Mouse (Mus musculus): Measurements from ENCODE around the gene Adcy9. TPM values are rescaled to one million over a fixed set of nuclear protein-coding genes. Genes with fewer than 3 reads are reported as not detected.

Gene Adcy9
- polyA plus RNA-seq, 1 experiment from 2014 or later: 1.5 TPM

DNA sequence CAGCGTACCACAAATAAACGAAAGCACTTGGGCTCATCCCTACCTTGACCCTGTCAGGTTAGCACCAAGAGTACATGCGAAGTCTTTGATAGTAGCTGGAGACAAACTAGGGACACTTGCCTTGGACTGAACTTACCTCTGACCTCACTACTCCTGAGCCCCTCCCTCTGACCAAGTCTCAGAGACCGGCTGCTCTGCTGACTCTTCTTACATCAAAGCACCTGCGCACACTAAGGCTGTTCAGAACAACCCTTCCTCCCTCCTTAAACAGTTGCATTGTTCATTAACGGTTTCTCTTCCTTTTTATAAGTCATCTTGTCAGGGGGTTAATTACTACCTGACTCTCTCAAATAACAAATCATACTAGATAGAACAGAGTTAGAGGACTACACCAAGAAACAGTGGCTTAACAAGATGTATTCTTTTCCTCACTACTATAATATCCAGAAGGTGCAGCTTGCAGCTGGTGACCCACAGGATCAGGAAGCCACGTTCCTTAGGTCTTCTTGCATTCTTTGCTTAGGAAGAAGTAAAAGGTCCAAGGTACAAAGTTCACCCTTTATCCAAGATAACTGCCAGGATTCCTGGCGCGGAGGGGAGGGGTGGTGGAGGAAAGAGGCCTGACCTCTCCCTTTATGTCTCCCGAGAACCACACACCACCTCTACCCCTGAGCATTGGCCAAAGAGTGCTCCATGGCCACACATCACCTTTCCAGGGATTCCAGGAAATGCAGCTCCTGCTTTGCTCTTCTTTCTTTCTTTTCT is 19.2 kb upstream of the Adcy9 start:
- H3K36me3 ChIP-seq: no peaks in the 10 kb centered on the region
- no peak overlapping the region for H3K9ac ChIP-seq
- no peak overlapping the region for H3K4me3 ChIP-seq
- no peaks in the 10 kb centered on the region for H3K9me3 ChIP-seq
- no peak overlapping the region for H3K4me2 ChIP-seq (replicated peaks)
- ATAC-seq (ENCODE audit: insufficient number of reproducible peaks, insufficient read depth, low FRiP score, low TSS enrichment): no peak
- WGBS: 69% methylated on average over 10 of the region's 10 CpGs
- no peaks in the 10 kb centered on the region for H3K4me1 ChIP-seq
- no peak overlapping the region for H3K27ac ChIP-seq
- H3K27me3 ChIP-seq: no peaks in the 10 kb centered on the region

DNA sequence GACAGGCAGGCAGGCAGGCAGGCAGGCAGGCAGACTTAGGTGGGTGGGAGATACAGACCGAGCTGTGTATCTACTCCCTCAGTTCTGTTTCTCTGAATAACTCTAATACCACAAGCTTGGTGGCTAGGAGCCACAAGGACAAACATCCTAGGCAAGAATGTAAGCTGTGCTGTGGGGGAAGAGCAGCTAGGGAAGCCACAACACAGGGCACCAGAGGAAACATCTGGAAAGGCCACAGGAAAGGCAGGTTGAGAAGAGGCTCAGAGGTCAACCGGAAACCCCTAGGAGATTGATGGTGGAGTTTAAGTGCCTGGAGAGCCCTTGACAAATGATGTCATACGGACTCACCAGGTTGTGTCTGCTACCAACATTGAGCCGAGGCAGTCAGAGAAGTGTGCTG is 16.4 kb upstream of the Adcy9 start:
- H3K4me3 ChIP-seq: no peak overlapping the region
- no peak overlapping the region for H3K4me2 ChIP-seq (replicated peaks)
- no peak overlapping the region for H3K9ac ChIP-seq
- H3K4me1 ChIP-seq: no peaks in the 10 kb centered on the region
- no peaks in the 10 kb centered on the region for H3K36me3 ChIP-seq
- H3K27me3 ChIP-seq: no peaks in the 10 kb centered on the region
- H3K9me3 ChIP-seq: no peaks in the 10 kb centered on the region
- H3K27ac ChIP-seq: no peak overlapping the region
- WGBS: 66% methylated on average over 4 of the region's 4 CpGs
- ATAC-seq (ENCODE audit: insufficient number of reproducible peaks, insufficient read depth, low FRiP score, low TSS enrichment): no peak

DNA sequence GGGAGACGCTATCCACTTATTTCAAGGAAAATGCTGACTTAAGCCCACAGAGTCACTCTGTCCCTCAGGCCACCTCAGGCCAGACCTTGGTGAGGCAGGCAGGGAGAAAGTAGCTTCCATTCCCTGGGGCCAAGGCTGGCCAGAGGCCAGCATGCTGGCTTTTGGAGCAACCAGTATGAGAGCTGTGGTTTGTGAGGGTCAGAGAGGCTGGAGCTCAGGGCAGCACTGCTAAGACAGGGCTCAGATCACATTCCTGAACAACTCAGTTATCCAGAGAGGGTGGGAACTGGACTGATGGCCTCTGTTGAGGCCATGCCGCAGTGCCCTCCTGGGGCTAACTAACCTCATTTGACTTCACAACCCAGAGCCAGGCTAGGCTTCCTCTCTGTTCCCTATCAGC is 15.1 kb upstream of the Adcy9 start:
- Histone ChIP-seq H3K4me2 (replicated peaks) (no peak overlapping the region), H3K27ac (no peak overlapping the region), H3K36me3 (no peaks in the 10 kb centered on the region), H3K9ac (no peak overlapping the region), H3K27me3 (no peaks in the 10 kb centered on the region), H3K4me3 (no peak overlapping the region), H3K4me1 (no peaks in the 10 kb centered on the region), H3K9me3 (no peaks in the 10 kb centered on the region)
- WGBS: 82% methylated on average over 2 of the region's 2 CpGs
- no peak for ATAC-seq (ENCODE audit: insufficient number of reproducible peaks, insufficient read depth, low FRiP score, low TSS enrichment)

DNA sequence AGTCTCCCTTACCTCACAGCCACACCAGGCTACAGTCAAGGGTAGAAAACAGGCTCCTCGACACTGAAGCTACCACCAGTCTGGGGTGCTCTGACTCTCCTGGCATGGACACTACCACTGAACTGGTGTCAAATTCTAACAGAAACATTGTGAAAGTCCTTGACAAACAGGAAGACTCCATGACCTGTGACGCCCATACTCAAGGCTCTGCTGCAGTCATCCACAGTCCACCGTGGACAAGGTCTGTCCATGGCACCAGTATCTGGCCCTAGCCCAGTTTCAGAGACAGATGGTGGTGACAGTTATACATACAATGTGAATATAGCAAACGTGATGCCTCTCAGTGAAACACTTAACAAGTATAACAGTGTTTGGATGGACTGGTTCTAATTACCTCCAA is 11.5 kb upstream of the Adcy9 start:
- no peaks in the 10 kb centered on the region for H3K4me1 ChIP-seq
- H3K9me3 ChIP-seq: no peaks in the 10 kb centered on the region
- no peak overlapping the region for H3K4me2 ChIP-seq (replicated peaks)
- no peak overlapping the region for H3K9ac ChIP-seq
- H3K27me3 ChIP-seq: no peaks in the 10 kb centered on the region
- WGBS: 68% methylated on average over 4 of the region's 4 CpGs
- H3K27ac ChIP-seq: no peak overlapping the region
- H3K4me3 ChIP-seq: no peak overlapping the region
- ATAC-seq (ENCODE audit: insufficient number of reproducible peaks, insufficient read depth, low FRiP score, low TSS enrichment): no peak
- no peaks in the 10 kb centered on the region for H3K36me3 ChIP-seq

- Histone ChIP-seq H3K27ac (no peak overlapping the region), H3K4me1 (no peaks in the 10 kb centered on the region), H3K27me3 (no peaks in the 10 kb centered on the region), H3K9ac (no peak overlapping the region), H3K4me3 (no peak overlapping the region), H3K9me3 (no peaks in the 10 kb centered on the region), H3K4me2 (replicated peaks) (no peak overlapping the region), H3K36me3 (no peaks in the 10 kb centered on the region)
- ATAC-seq (ENCODE audit: insufficient number of reproducible peaks, insufficient read depth, low FRiP score, low TSS enrichment): no peak
- 77% methylated on average over 3 of the region's 3 CpGs for WGBS
Measured at GRCm38 (mm10) chr16:4431013-4431412, 10.7 kb upstream of the Adcy9 start.

GRCm38 (mm10) chr16:4430232-4430631 is 9.9 kb upstream of the Adcy9 start:
- no peak overlapping the region for H3K4me3 ChIP-seq
- no peaks in the 10 kb centered on the region for H3K4me1 ChIP-seq
- 84% methylated on average over 5 of the region's 5 CpGs for WGBS
- H3K27me3 ChIP-seq: no peaks in the 10 kb centered on the region
- H3K27ac ChIP-seq: no peak overlapping the region
- no peak for ATAC-seq (ENCODE audit: insufficient number of reproducible peaks, insufficient read depth, low FRiP score, low TSS enrichment)
- H3K36me3 ChIP-seq: no peaks in the 10 kb centered on the region
- no peaks in the 10 kb centered on the region for H3K9me3 ChIP-seq
- no peak overlapping the region for H3K4me2 ChIP-seq (replicated peaks)
- no peak overlapping the region for H3K9ac ChIP-seq

GRCm38 (mm10) chr16:4425658-4426234 is 5.4 kb upstream of the Adcy9 start:
- H3K27ac ChIP-seq: no peak overlapping the region
- H3K4me2 ChIP-seq (replicated peaks): no peak overlapping the region
- H3K9me3 ChIP-seq: no peaks in the 10 kb centered on the region
- no peak overlapping the region for H3K9ac ChIP-seq
- H3K4me3 ChIP-seq: no peak overlapping the region
- H3K4me1 ChIP-seq: peaks cover under 1% of the 10 kb centered on the region; the same call in 1 of the 2 replicates
- 48% methylated on average over 4 of the region's 4 CpGs for WGBS
- H3K27me3 ChIP-seq: no peaks in the 10 kb centered on the region
- no peak for ATAC-seq (ENCODE audit: insufficient number of reproducible peaks, insufficient read depth, low FRiP score, low TSS enrichment)
- no peaks in the 10 kb centered on the region for H3K36me3 ChIP-seq

DNA sequence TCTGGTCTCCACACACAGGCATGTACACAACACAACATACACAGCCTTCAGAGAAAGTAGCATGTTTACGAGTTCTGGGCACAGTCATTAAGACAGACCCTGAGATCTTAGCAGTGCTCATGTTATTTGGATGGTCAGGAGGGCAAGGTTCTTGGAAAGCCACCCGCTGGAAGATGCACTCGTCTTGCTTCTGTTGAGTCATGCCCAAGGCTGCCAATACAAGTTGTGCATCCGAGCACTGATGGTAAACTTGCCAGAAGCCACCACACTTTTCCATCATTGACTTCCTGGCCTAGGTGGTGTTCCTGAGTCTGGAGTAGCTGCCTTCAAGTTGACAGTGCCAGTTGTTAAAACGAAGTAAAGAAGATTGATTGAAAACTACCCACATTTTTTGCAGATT is 3.3 kb upstream of the Adcy9 start:
- Histone ChIP-seq H3K4me3 (no peak overlapping the region), H3K27me3 (peaks cover 9% of the 10 kb centered on the region), H3K27ac (no peak overlapping the region), H3K36me3 (no peaks in the 10 kb centered on the region), H3K9ac (no peak overlapping the region), H3K9me3 (no peaks in the 10 kb centered on the region), H3K4me2 (replicated peaks) (no peak overlapping the region), H3K4me1 (peaks cover 7% of the 10 kb centered on the region; the same call in 1 of the 2 replicates)
- ATAC-seq (ENCODE audit: insufficient number of reproducible peaks, insufficient read depth, low FRiP score, low TSS enrichment): no peak
- 80% methylated on average over 5 of the region's 5 CpGs for WGBS

DNA sequence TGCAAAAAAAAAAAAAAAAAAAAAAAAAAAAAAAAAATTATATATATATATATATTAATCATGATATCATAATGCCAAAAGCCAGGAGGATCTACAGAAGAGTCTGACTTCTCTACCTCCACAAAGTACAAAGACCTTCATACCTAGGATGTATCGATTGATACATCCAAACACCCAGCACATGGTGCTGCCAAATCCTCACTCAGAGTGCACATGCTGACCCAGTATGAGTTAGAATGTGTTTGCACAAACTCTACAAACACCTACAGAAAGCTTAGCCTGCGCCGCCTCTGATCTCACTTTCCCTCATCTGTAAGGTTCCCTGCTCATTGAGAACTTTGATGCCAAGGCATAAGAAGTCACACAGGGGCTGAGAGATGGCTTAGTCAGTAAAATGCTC is 2.7 kb upstream of the Adcy9 start:
- no peaks in the 10 kb centered on the region for H3K9me3 ChIP-seq
- no peak overlapping the region for H3K27ac ChIP-seq
- H3K4me3 ChIP-seq: no peak overlapping the region
- no peak overlapping the region for H3K9ac ChIP-seq
- no peak overlapping the region for H3K4me2 ChIP-seq (replicated peaks)
- no peaks in the 10 kb centered on the region for H3K36me3 ChIP-seq
- H3K27me3 ChIP-seq: peaks cover 15% of the 10 kb centered on the region
- no peak for ATAC-seq (ENCODE audit: insufficient number of reproducible peaks, insufficient read depth, low FRiP score, low TSS enrichment)
- H3K4me1 ChIP-seq: peaks cover 9% of the 10 kb centered on the region; the same call in 1 of the 2 replicates
- WGBS: 86% methylated on average over 3 of the region's 3 CpGs

DNA sequence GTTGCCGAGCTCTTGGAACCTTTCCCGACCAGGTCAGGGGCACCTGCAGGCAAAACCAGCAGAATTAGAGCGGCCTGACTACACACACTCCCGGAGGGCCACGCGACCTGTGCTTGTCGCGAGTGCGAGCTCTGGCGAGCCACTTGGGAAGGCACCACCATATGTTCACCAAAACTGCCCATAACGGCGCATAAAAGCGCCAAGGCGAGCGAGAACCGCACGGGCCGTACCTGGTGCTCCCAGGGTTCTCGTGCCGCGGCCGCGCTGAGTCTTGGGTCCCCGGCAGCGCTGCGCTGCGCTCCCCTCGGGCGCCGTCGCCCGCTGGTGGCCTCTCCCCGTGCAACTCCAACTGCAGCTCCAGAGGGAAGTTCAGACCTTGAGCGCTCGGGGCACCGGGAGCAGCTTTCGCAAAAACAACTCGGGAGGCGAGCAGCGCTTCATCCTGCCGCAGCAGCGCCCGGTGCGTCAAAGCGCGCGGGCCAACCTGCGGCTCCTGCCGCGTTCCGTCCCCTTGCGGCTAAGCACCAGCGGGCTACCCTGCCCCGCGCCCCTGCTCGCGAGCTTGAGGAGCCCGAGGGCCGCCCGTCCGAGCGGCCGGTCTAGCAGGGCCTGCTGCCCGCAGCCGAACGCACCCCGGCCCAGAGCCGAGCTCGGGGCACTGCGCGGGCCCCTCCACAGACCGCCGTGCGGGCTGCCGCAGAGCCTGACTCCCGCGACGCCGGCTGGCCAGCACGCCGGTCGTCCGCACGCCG is 576 bp downstream of the Adcy9 start:
- ATAC-seq (ENCODE audit: insufficient number of reproducible peaks, insufficient read depth, low FRiP score, low TSS enrichment): peak; percentile 88
- Histone ChIP-seq H3K4me3 (peak overlapping the region; percentile 76), H3K4me2 (replicated peaks) (peak overlapping the region; percentile 98), H3K4me1 (peaks cover 11% of the 10 kb centered on the region; the same call in 1 of the 2 replicates), H3K36me3 (no peaks in the 10 kb centered on the region), H3K9ac (peak overlapping the region; percentile 69), H3K27ac (peak overlapping the region; percentile 57), H3K9me3 (no peaks in the 10 kb centered on the region), H3K27me3 (peaks cover 21% of the 10 kb centered on the region)
- under 1% methylated on average over 85 of the region's 85 CpGs for WGBS

DNA sequence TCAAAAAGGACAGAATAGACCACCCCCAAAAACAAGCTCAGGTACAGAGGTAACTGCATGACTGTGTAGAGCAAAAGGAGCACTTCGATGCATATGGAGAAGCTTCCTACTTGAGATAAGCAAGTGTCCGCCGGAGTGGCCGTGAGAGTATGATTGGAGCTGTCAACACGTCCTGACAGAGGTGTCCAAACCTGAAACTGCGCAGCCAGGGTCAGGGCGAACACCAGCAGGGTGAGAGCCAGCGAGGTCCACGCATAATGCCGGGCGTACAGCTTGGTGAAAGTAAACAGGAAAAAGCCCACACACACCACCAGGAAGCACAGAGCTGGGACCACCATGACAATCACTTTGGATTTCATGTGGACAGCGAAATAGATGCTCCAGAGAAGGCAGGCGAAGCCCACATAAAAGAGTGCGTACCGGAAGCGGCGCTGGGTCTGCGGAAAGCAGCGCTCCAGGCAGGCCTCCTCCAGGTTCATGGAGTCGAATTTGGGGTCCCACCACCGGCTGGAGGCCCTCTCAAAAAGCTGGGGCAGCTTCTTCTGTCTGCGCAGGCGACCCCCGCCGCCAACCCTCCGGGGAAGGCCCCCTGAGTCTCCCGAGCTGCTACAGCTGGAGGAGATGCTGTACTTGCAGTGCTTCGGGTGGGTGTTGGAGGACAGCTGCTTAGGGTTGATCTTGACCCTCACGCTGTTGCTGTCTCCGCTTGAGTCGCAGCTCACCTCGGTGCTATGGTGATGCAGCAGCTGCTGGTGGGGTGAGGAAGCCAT is 1.3 kb downstream of the Adcy9 start:
- no peak overlapping the region for H3K27ac ChIP-seq
- H3K4me1 ChIP-seq: peaks cover 14% of the 10 kb centered on the region; the same call in 1 of the 2 replicates
- 13% methylated on average over 32 of the region's 32 CpGs for WGBS
- peak overlapping the region; percentile 69 for H3K9ac ChIP-seq
- ATAC-seq (ENCODE audit: insufficient number of reproducible peaks, insufficient read depth, low FRiP score, low TSS enrichment): no peak
- H3K9me3 ChIP-seq: no peaks in the 10 kb centered on the region
- H3K27me3 ChIP-seq: peaks cover 21% of the 10 kb centered on the region
- H3K4me2 ChIP-seq (replicated peaks): peak overlapping the region; percentile 98
- peak overlapping the region; percentile 76 for H3K4me3 ChIP-seq
- no peaks in the 10 kb centered on the region for H3K36me3 ChIP-seq

Measured in embryonic facial prominence, embryonic 12.5 days (tissue).